In the genomic region with DNA sequence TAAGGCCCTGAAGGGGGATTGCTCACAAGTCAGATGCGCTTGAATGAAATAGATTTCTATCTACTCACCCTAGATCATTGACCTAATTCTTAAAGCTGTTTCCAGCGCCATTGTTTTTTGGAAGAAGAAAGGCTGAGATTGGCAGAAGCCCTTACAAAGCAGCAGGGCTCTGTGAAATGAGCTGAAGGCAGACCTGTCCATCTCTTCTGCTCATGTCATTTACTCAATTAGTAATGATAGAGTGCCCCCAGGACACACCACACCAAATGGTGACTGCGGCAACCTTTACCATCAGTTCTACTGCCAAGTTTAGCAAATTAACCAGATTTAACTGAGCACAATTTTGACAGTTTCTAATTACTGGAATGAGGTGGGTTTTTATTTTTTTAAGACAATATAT, we compare ENCODE assay signal across 22 mouse cellular contexts.
A peak's percentile ranks its signal among the peaks of the same experiment; 100 is the strongest.
DNase-seq lines count a peak whose midpoint lies in the region; ATAC-seq and TF ChIP-seq lines count a peak whose summit lies in the region.
"Had no signal": no experiment of that assay in that cellular context is flagged by ENCODE, and none has a peak within 500 bp of the region (broad histone marks: within the 10 kb centered on the region; RNA-seq: fewer than 3 reads in every experiment).

No protein-coding gene starts in this region.

- ATAC-seq in intestine, embryonic 15.5 days = no peak
- ATAC-seq: activated CD4-positive, CD25-positive, alpha-beta regulatory T cell, adult 4 months; CD4-positive, CD25-positive, alpha-beta regulatory T cell, adult 4 months; intestine, embryonic 16.5 days had no signal

- no peaks in the 10 kb centered on the region for H3K27me3 ChIP-seq in intestine, embryonic 15.5 days (replicated peaks)
- H3K27me3 ChIP-seq: embryonic facial prominence, embryonic 12.5 days; embryonic facial prominence, embryonic 15.5 days; forebrain, embryonic 12.5 days; forebrain, embryonic 15.5 days had no signal

- no peak overlapping the region for H3K27ac ChIP-seq in left cerebral cortex, adult 2 months
- no peak overlapping the region for H3K27ac ChIP-seq in intestine, embryonic 15.5 days
- H3K27ac ChIP-seq: embryonic facial prominence, embryonic 12.5 days; embryonic facial prominence, embryonic 15.5 days; forebrain, embryonic 12.5 days; forebrain, embryonic 15.5 days; heart, adult 2 months; hindbrain, embryonic 14.5 days had no signal

- no peak for TF ChIP-seq POLR2A in brain, embryonic 14.5 days (IDR thresholded peaks at IDR 0.05; ENCODE audit: borderline replicate concordance, extremely low read depth, insufficient read depth, insufficient read length, poor library complexity, severe bottlenecking)

- TF ChIP-seq CTCF in left cerebral cortex, adult 2 months (IDR thresholded peaks at IDR 0.05) = no peak
- no peak for TF ChIP-seq CTCF in brain, embryonic 14.5 days (IDR thresholded peaks at IDR 0.05; ENCODE audit: borderline replicate concordance, extremely low read depth, insufficient read depth, insufficient read length)

- WGBS in intestine, embryonic 15.5 days = 89% methylated on average over 3 of the region's 3 CpGs

- no peak overlapping the region for H3K4me3 ChIP-seq in left cerebral cortex, adult 2 months
- no peak overlapping the region for H3K4me3 ChIP-seq in intestine, embryonic 15.5 days (replicated peaks)
- H3K4me3 ChIP-seq: embryonic facial prominence, embryonic 12.5 days; embryonic facial prominence, embryonic 15.5 days; forebrain, embryonic 12.5 days; forebrain, embryonic 15.5 days; heart, adult 2 months had no signal

- no peaks in the 10 kb centered on the region for H3K36me3 ChIP-seq in intestine, embryonic 15.5 days
- H3K36me3 ChIP-seq: embryonic facial prominence, embryonic 12.5 days; embryonic facial prominence, embryonic 15.5 days; forebrain, embryonic 12.5 days; forebrain, embryonic 15.5 days had no signal

- no peak overlapping the region for H3K4me2 ChIP-seq in intestine, embryonic 15.5 days (replicated peaks)
- H3K4me2 ChIP-seq: embryonic facial prominence, embryonic 12.5 days; embryonic facial prominence, embryonic 15.5 days; forebrain, embryonic 12.5 days; forebrain, embryonic 15.5 days; heart, embryonic 11.5 days; hindbrain, embryonic 14.5 days had no signal

- intact Hi-C loops in left cerebral cortex, postnatal 4 days (cut with DNase I) = no loop called here
- intact Hi-C loops in left cerebral cortex, adult 2 months (cut with DNase I) = no loop called here

- no peaks in the 10 kb centered on the region for H3K4me1 ChIP-seq in intestine, embryonic 15.5 days (replicated peaks)
- H3K4me1 ChIP-seq: embryonic facial prominence, embryonic 12.5 days; embryonic facial prominence, embryonic 15.5 days; forebrain, embryonic 12.5 days; forebrain, embryonic 15.5 days had no signal

- H3K9ac ChIP-seq in intestine, embryonic 15.5 days = no peak overlapping the region
- H3K9ac ChIP-seq: embryonic facial prominence, embryonic 12.5 days; embryonic facial prominence, embryonic 15.5 days; forebrain, embryonic 12.5 days; forebrain, embryonic 15.5 days; hindbrain, embryonic 14.5 days had no signal

- no peaks in the 10 kb centered on the region for H3K9me3 ChIP-seq in intestine, embryonic 15.5 days
- H3K9me3 ChIP-seq: embryonic facial prominence, embryonic 12.5 days; embryonic facial prominence, embryonic 15.5 days; forebrain, embryonic 12.5 days; forebrain, embryonic 15.5 days had no signal

- DNase-seq in heart, adult 11 months = peak; percentile 9
- no peak for DNase-seq in heart, adult 8-10 months (ENCODE audit: low spot score)
- peak; percentile 13 for DNase-seq in left cerebral cortex, postnatal 4 days
- DNase-seq in left cerebral cortex, adult 2 months (ENCODE audit: extremely low spot score in 1 of 2, low spot score in 2 of 2) = no peak
- peak; percentile 24 for DNase-seq in Muller cell, postnatal 12 days (ENCODE audit: inconsistent ontology term)
- DNase-seq in brain, embryonic 14.5 days (ENCODE audit: low read depth) = peak; percentile 21
- no peak for DNase-seq in thymus, postnatal 10 days (ENCODE audit: low spot score in 2 of 2)
- DNase-seq: adrenal gland, adult 8-10 months; adrenal gland, postnatal 25 days; cerebellum, adult 11 months; gastrocnemius, postnatal 25 days; heart, adult 2 months had no signal

Comparison
In these comparisons a context has a peak if more than half of its experiments do, and no peak if none do; other contexts are left out.
1. DNase-seq: peak in heart, adult 11 months (single experiment), left cerebral cortex, postnatal 4 days (single experiment), Muller cell, postnatal 12 days (single experiment) and brain, embryonic 14.5 days (single experiment); none in heart, adult 8-10 months (single experiment), left cerebral cortex, adult 2 months (0 of 2) and thymus, postnatal 10 days (0 of 2).